Mouse (Mus musculus) neural tube, embryonic 14.5 days (tissue): ENCODE results near the gene Gm21762. TPM values are rescaled to one million over a fixed set of nuclear protein-coding genes. Genes with fewer than 3 reads are reported as not detected.
"Not testable (repeated sequence)": the region's sequence is repeated elsewhere in the genome, so short reads cannot be mapped to it uniquely, and the experiment has no call there.

Experiments used
- ATAC-seq: fragments of 200-750 bp; cut with Nextera tagmentation; 2 replicates; pipeline ENCODE4 v1.8.0; 2017; ENCODE audit warnings: low read depth, mild to moderate bottlenecking, moderate TSS enrichment, moderate library complexity
- H3K27ac ChIP-seq: fragments of 300-500 bp; sonication (generic); 2 replicates; pipeline ENCODE4 v1.5.1; 2014; ENCODE audit warnings: low read depth, mild to moderate bottlenecking, control low read depth, low read length, moderate library complexity, mixed read lengths
- H3K27me3 ChIP-seq: fragments of 300-500 bp; sonication (generic); 2 replicates; pipeline ENCODE4 v1.6.1; 2014; ENCODE audit warnings: low read length; ENCODE audit not compliant: control insufficient read depth, insufficient read depth
- H3K36me3 ChIP-seq: fragments of 300-500 bp; sonication (generic); 2 replicates; pipeline ENCODE4 v1.6.1; 2014; ENCODE audit warnings: low read length, mixed read lengths; ENCODE audit not compliant: control insufficient read depth, insufficient read depth
- H3K4me1 ChIP-seq: fragments of 300-500 bp; sonication (generic); 2 replicates; pipeline ENCODE4 v1.6.1; 2014; ENCODE audit warnings: low read length; ENCODE audit not compliant: control insufficient read depth, insufficient read depth
- H3K4me2 ChIP-seq: fragments of 300-500 bp; sonication (generic); 2 replicates; pipeline ENCODE4 v1.6.1; 2014; ENCODE audit warnings: mild to moderate bottlenecking, low read depth, low read length, control low read depth
- H3K4me3 ChIP-seq: fragments of 300-500 bp; sonication (generic); 2 replicates; pipeline ENCODE4 v1.5.1; 2014; ENCODE audit warnings: low read depth, low read length, control low read depth, mixed read lengths
- H3K9ac ChIP-seq: fragments of 300-500 bp; sonication (generic); replicated peaks from 2 replicates; pipeline ENCODE4 v1.6.1; 2014; ENCODE audit warnings: low read depth, mild to moderate bottlenecking, control low read depth, low read length, mixed read lengths
- H3K9me3 ChIP-seq: fragments of 300-500 bp; sonication (generic); 2 replicates; pipeline ENCODE4 v1.6.1; 2016; ENCODE audit warnings: low read length; ENCODE audit not compliant: control insufficient read depth
- WGBS: fragments of 180-500 bp; shearing (Covaris S2); extraction: QIAGEN DNeasy Blood & Tissue Kit; methylation state at CpG from one replicate; pipeline ENCODE4 v1.1.7; 2014; 5-methylcytosine and 5-hydroxymethylcytosine counted together
- polyA plus RNA-seq: library from polyadenylated mRNA; unstranded; fragments of >200 nt; fragmentation: Nextera tagmentation; extraction: Ambion mirVana; gene quantifications from 2 replicates; pipeline ENCODE4 v1.2.1, GENCODE M21; 2014

Gene Gm21762
- not detected in 2 replicates for polyA plus RNA-seq

DNA sequence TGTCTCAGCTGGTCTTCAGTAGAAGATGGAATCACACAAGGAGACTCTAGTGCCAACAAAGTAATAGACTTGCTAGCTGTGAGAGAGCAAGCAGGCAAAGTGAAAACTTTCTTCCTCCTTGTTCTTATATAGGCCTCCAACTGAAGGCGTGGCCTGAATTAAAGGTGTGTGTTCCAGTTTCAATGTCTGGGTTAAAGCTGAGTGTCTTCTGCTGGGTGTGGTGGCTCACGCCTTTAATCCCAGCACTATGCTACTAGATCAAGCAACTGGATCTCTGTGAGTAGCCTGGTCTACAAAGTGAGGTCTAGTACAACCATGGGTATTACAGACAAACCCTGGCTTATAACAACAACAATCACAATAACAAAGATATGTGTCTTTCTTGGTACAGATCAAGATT lies at the start of gene Gm21762:
TSS of gene Gm21762 (minus strand) at position 101 of the 400 bp plus-strand sequence.
- not testable (repeated sequence) for H3K27ac ChIP-seq, H3K36me3 ChIP-seq, H3K4me2 ChIP-seq, H3K4me1 ChIP-seq, H3K9me3 ChIP-seq, H3K27me3 ChIP-seq, H3K9ac ChIP-seq, H3K4me3 ChIP-seq, ATAC-seq
- no CpG with 5 or more reads among the region's 2 CpGs for WGBS

DNA sequence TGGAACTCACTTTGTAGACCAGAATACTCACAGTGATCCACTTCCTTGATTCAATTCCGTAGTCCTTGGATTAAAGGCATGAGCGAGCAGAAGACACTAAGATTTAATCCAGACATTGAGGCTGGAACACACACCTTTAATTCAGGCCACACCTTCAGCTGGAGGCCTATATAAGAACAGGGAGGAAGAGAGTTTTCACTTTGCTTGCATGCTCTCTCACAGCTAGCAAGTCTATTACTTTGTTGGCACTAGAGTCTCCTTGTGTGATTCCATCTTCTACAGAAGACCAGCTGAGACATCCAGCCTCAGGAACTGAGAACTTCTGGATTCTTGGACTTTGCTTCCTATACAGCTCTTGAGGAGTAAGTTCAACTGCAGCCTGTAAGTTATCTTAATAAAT lies 47.1 kb upstream of the Gm21762 start, which contains the start of gene AF067061:
TSS of gene AF067061 (plus strand) at position 245 of the 400 bp plus-strand sequence.
- H3K4me2 ChIP-seq, H3K9me3 ChIP-seq, H3K9ac ChIP-seq, H3K4me1 ChIP-seq, H3K27me3 ChIP-seq, H3K27ac ChIP-seq, H3K4me3 ChIP-seq, H3K36me3 ChIP-seq, ATAC-seq: not testable (repeated sequence)
- 90% methylated on average over 2 of the region's 2 CpGs for WGBS

- not testable (repeated sequence) for H3K9ac ChIP-seq, H3K9me3 ChIP-seq, H3K27me3 ChIP-seq, ATAC-seq, H3K4me2 ChIP-seq, H3K4me3 ChIP-seq, H3K4me1 ChIP-seq, H3K36me3 ChIP-seq, H3K27ac ChIP-seq
- 68% methylated on average over 3 of the region's 3 CpGs for WGBS
These were observed 44.0 kb upstream of the Gm21762 start for GRCm38 (mm10) chr13:120259718-120260117.

- H3K27me3 ChIP-seq, H3K9me3 ChIP-seq, H3K27ac ChIP-seq, H3K4me2 ChIP-seq, H3K36me3 ChIP-seq, H3K9ac ChIP-seq, H3K4me3 ChIP-seq, ATAC-seq, H3K4me1 ChIP-seq: not testable (repeated sequence)
- 97% methylated on average over 3 of the region's 3 CpGs for WGBS
These were observed 43.3 kb upstream of the Gm21762 start for GRCm38 (mm10) chr13:120258817-120259658.

GRCm38 (mm10) chr13:120251208-120251924 lies 35.6 kb upstream of the Gm21762 start:
- H3K27ac ChIP-seq, H3K4me3 ChIP-seq, H3K4me1 ChIP-seq, ATAC-seq, H3K36me3 ChIP-seq, H3K9ac ChIP-seq, H3K9me3 ChIP-seq, H3K4me2 ChIP-seq, H3K27me3 ChIP-seq: not testable (repeated sequence)
- 92% methylated on average over 2 of the region's 3 CpGs for WGBS

DNA sequence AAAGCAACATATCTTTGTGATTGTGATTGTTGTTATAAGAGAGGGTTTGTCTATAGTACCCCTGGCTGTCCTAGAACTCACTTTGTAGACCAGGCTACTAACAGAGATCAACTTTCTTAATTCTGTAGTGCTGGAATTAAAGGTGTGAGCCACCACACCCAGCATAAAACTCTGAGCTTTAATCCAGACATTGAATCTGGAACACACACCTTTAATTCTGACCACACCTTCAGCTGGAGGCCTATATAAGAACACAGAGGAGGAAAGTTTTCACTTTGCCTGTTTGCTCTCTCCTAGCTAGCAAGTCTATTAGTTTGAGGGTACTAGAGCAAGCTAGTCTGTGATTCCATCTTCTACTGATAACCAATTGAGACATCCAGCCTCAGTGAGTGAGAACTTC lies 23.1 kb upstream of the Gm21762 start, which contains the start of gene Gm21731:
TSS of gene Gm21731 (plus strand) at position 301 of the 400 bp plus-strand sequence.
- not testable (repeated sequence) for H3K9me3 ChIP-seq, H3K27ac ChIP-seq, H3K4me3 ChIP-seq, H3K9ac ChIP-seq, H3K36me3 ChIP-seq, H3K4me1 ChIP-seq, H3K4me2 ChIP-seq, H3K27me3 ChIP-seq, ATAC-seq

DNA sequence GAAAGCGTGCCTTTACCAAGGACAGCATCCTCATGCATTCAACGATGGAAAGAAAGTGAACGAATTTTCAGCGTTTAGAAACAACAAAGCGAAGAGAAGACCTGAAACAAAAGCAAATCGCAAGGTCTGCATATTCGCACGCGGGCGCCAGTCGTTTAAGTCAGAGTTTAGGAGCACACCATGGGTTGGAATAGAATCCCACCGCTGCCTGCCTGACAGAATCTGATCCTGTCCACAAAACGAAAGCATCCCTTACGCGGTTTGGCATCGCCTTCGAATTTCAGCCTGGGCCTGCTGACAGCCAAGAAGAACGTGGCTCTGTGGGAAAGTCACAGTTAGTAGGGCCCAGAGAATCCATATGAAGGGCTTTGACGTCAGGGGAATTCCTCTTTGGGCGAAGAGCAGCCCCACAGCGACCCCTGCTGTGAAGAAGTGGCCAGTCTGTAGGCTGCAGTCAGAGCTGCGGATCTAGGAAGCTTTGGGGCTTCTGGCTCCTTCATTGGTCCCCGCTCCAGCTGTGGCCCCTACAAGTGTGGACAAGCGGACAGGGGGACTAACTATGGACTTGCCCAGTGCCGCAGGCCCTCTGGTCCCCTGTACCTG lies 16.8 kb upstream of the Gm21762 start:
- not testable (repeated sequence) for H3K4me2 ChIP-seq, H3K4me1 ChIP-seq, H3K9me3 ChIP-seq, H3K27ac ChIP-seq, ATAC-seq, H3K36me3 ChIP-seq, H3K27me3 ChIP-seq, H3K4me3 ChIP-seq, H3K9ac ChIP-seq
- WGBS: 74% methylated on average over 12 of the region's 25 CpGs

DNA sequence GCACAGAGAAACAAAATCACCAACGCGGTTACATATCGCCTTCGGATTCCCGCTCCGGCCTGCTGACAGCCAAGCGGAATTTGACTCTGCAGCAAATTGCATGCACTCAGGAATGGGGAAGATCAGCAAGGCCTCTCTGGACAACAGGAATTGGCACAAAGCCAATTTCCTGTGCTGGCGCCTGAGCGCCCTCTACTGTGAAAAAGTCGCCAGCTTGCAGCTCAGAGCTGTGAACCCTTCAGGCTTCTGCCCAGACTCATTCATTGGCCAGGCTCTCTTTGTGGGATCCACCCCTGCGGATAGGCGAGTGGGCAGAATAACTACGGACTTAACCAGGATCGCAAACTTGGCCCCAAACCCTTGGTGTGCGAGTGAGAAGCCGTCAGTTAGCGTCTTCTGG lies 16.1 kb upstream of the Gm21762 start:
- H3K36me3 ChIP-seq, H3K9me3 ChIP-seq, H3K27me3 ChIP-seq, H3K4me3 ChIP-seq, H3K4me1 ChIP-seq, H3K27ac ChIP-seq, H3K4me2 ChIP-seq, H3K9ac ChIP-seq: not testable (repeated sequence)
- peak; percentile 74; the same call in 1 of the 2 replicates for ATAC-seq
- WGBS: 97% methylated on average over 15 of the region's 17 CpGs
